Mouse (Mus musculus) thymus, postnatal 25 days (tissue): ENCODE results near the gene Me3.

Experiments
- DNase-seq: peaks from one replicate; pipeline ENCODE4 v3.0.0; 2022

The Me3 gene

GRCm38 (mm10) chr7:89632342-89633251 is at the start of gene Me3:
Me3 (plus strand) TSS chr7:89632392.
- DNase-seq, result no peak

GRCm38 (mm10) chr7:89590039-89590438 is 42.2 kb upstream of the Me3 start:
- DNase-seq, result no peak

- DNase-seq, result no peak
Observed at GRCm38 (mm10) chr7:89590542-89591251, 41.5 kb upstream of the Me3 start.

GRCm38 (mm10) chr7:89595813-89596212 is 36.4 kb upstream of the Me3 start:
- DNase-seq, result no peak

GRCm38 (mm10) chr7:89605589-89606536 is 26.3 kb upstream of the Me3 start:
- no peak for DNase-seq

GRCm38 (mm10) chr7:89607329-89607728 is 24.9 kb upstream of the Me3 start:
- DNase-seq, result no peak

- no peak for DNase-seq
Observed at GRCm38 (mm10) chr7:89611236-89611635, 21.0 kb upstream of the Me3 start.

- DNase-seq, result no peak
Observed at GRCm38 (mm10) chr7:89616235-89616634, 16.0 kb upstream of the Me3 start.

- DNase-seq, result no peak
Observed at GRCm38 (mm10) chr7:89623331-89623730, 8.9 kb upstream of the Me3 start.

GRCm38 (mm10) chr7:89627393-89627792 is 4.8 kb upstream of the Me3 start:
- DNase-seq, result no peak

- DNase-seq, result no peak
Observed at GRCm38 (mm10) chr7:89628006-89628405, 4.2 kb upstream of the Me3 start.

- no peak for DNase-seq
Observed at GRCm38 (mm10) chr7:89629006-89629405, 3.2 kb upstream of the Me3 start.

GRCm38 (mm10) chr7:89629914-89630313 is 2.3 kb upstream of the Me3 start:
- no peak for DNase-seq

- no peak for DNase-seq
Observed at GRCm38 (mm10) chr7:89630796-89631195, 1.4 kb upstream of the Me3 start.

- DNase-seq, result no peak
Observed at GRCm38 (mm10) chr7:89640533-89640932, 8.3 kb downstream of the Me3 start.

- no peak for DNase-seq
Observed at GRCm38 (mm10) chr7:89640944-89641661, 8.9 kb downstream of the Me3 start.

- DNase-seq, result no peak
Observed at GRCm38 (mm10) chr7:89645015-89645414, 12.8 kb downstream of the Me3 start.

GRCm38 (mm10) chr7:89647864-89648263 is 15.7 kb downstream of the Me3 start:
- DNase-seq, result no peak

GRCm38 (mm10) chr7:89657183-89657582 is 25.0 kb downstream of the Me3 start:
- DNase-seq, result no peak

GRCm38 (mm10) chr7:89657692-89658212 is 25.6 kb downstream of the Me3 start:
- DNase-seq, result no peak

- no peak for DNase-seq
Observed at GRCm38 (mm10) chr7:89664197-89664596, 32.0 kb downstream of the Me3 start.

- no peak for DNase-seq
Observed at GRCm38 (mm10) chr7:89666361-89666760, 34.2 kb downstream of the Me3 start.
